Comparison of ENCODE assay signal across 10 mouse cellular contexts in the genomic region with DNA sequence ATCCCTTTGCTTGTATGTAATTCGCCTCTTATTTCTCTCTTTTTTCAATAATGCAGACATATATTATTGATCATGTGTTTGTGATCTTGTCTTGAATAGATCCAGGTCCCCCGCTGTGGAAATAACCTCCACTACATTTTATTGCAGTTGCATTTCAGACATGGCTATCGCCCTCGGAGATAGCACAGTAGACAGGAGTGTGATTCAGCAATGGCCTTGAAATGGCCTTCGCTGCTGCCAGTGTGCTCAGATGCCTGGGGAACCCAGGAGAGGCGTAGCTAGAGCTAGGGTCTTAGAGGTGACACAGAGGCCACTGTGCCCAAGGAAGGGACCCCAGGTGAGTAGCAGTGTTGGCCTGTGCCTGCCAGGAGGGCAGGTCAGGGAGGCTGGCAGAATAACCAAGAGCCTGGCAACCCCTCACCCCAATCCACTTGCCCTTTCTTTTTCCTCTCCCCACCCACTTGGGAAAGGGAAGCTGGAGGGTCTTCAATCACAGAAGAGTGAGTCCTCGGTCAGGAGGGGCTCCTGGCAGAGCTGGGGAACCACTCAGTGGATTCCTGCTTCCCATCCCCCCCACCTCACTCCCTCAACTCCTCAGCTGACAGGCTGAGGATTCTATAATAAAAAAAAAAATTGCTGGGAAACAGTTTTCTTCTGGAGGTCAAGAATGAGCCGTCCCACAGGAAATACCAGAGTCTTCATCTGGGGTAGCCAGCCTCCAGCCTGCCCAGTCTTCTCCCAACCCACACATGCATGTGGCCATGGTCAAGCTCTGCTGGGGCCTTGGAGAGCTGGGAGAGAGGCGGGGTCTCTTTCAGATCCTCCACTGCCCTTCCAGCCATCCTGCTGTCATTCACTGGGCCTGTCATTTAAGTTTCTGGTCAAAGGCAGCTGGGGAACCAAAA.
DNase-seq lines count a peak whose midpoint lies in the region; ATAC-seq and TF ChIP-seq lines count a peak whose summit lies in the region.
"Had no signal": no experiment of that assay in that cellular context is flagged by ENCODE, and none has a peak within 500 bp of the region (broad histone marks: within the 10 kb centered on the region; RNA-seq: fewer than 3 reads in every experiment).

No protein-coding gene starts in this region.

- H3K36me3 ChIP-seq in midbrain, embryonic 13.5 days, result no peaks in the 10 kb centered on the region
- no peaks in the 10 kb centered on the region for H3K36me3 ChIP-seq in midbrain, embryonic 16.5 days (ENCODE audit: control insufficient read depth, insufficient read depth, low read length)
- no peaks in the 10 kb centered on the region for H3K36me3 ChIP-seq in kidney, postnatal 0 days (ENCODE audit: insufficient read depth, low read length)
- no peaks in the 10 kb centered on the region for H3K36me3 ChIP-seq in neural tube, embryonic 15.5 days

- ATAC-seq in midbrain, embryonic 13.5 days, result no peak
- no peak for ATAC-seq in midbrain, embryonic 16.5 days
- no peak for ATAC-seq in kidney, postnatal 0 days (replicated peaks; ENCODE audit: low FRiP score, low read depth)
- no peak for ATAC-seq in neural tube, embryonic 15.5 days (ENCODE audit: low FRiP score)
- ATAC-seq: activated CD4-positive, CD25-positive, alpha-beta regulatory T cell, adult 4 months had no signal

- TF ChIP-seq CTCF in kidney, postnatal 0 days (IDR thresholded peaks at IDR 0.05; ENCODE audit: low read depth), result no peak

- H3K27me3 ChIP-seq in midbrain, embryonic 13.5 days, result no peaks in the 10 kb centered on the region
- H3K27me3 ChIP-seq in midbrain, embryonic 16.5 days (ENCODE audit: control insufficient read depth, insufficient read depth, low read depth, low read length), result no peaks in the 10 kb centered on the region
- no peaks in the 10 kb centered on the region for H3K27me3 ChIP-seq in kidney, postnatal 0 days (ENCODE audit: insufficient read depth, low read length)
- 0 out of 2 replicates have a peak, but pooled peaks cover 5% of the 10 kb centered on the region for H3K27me3 ChIP-seq in neural tube, embryonic 15.5 days (replicated peaks)

- no peak overlapping the region for H3K4me2 ChIP-seq in midbrain, embryonic 13.5 days (replicated peaks)
- H3K4me2 ChIP-seq in midbrain, embryonic 16.5 days (ENCODE audit: low read length), result no peak overlapping the region
- H3K4me2 ChIP-seq in kidney, postnatal 0 days (ENCODE audit: low read length), result peak overlapping the region; percentile 54
- no peak overlapping the region for H3K4me2 ChIP-seq in neural tube, embryonic 15.5 days

- no peaks in the 10 kb centered on the region for H3K9me3 ChIP-seq in midbrain, embryonic 13.5 days
- no peaks in the 10 kb centered on the region for H3K9me3 ChIP-seq in midbrain, embryonic 16.5 days (replicated peaks; ENCODE audit: control insufficient read depth, low read length, poor library complexity, severe bottlenecking)
- no peaks in the 10 kb centered on the region for H3K9me3 ChIP-seq in kidney, postnatal 0 days (replicated peaks; ENCODE audit: low read length)
- H3K9me3 ChIP-seq in neural tube, embryonic 15.5 days (replicated peaks), result no peaks in the 10 kb centered on the region

- H3K4me1 ChIP-seq in midbrain, embryonic 13.5 days (replicated peaks), result peaks cover 22% of the 10 kb centered on the region; the same call in 1 of the 2 replicates
- H3K4me1 ChIP-seq in midbrain, embryonic 16.5 days (ENCODE audit: control insufficient read depth, insufficient read depth, low read length), result peaks cover 6% of the 10 kb centered on the region; the same call in 1 of the 2 replicates
- peaks cover 12% of the 10 kb centered on the region for H3K4me1 ChIP-seq in kidney, postnatal 0 days (replicated peaks; ENCODE audit: insufficient read depth, low read length)
- H3K4me1 ChIP-seq in neural tube, embryonic 15.5 days, result peaks cover 16% of the 10 kb centered on the region

- WGBS in midbrain, embryonic 13.5 days, result 90% methylated on average over 9 of the region's 9 CpGs
- 83% methylated on average over 9 of the region's 9 CpGs for WGBS in midbrain, embryonic 16.5 days
- WGBS in kidney, postnatal 0 days, result 66% methylated on average over 9 of the region's 9 CpGs
- WGBS in neural tube, embryonic 15.5 days, result 62% methylated on average over 9 of the region's 9 CpGs

- no peak overlapping the region for H3K9ac ChIP-seq in midbrain, embryonic 13.5 days (replicated peaks)
- no peak overlapping the region for H3K9ac ChIP-seq in midbrain, embryonic 16.5 days (ENCODE audit: low read depth, low read length)
- H3K9ac ChIP-seq in kidney, postnatal 0 days (ENCODE audit: low read depth, low read length), result 0 out of 2 replicates have a peak overlapping the region, but pooled peaks have one; percentile 29
- H3K9ac ChIP-seq in neural tube, embryonic 15.5 days (replicated peaks), result no peak overlapping the region

- H3K4me3 ChIP-seq in midbrain, embryonic 13.5 days (replicated peaks), result no peak overlapping the region
- H3K4me3 ChIP-seq in midbrain, embryonic 16.5 days (ENCODE audit: low read depth, low read length), result no peak overlapping the region
- no peak overlapping the region for H3K4me3 ChIP-seq in kidney, postnatal 0 days (replicated peaks; ENCODE audit: low read depth, low read length)
- H3K4me3 ChIP-seq in neural tube, embryonic 15.5 days (replicated peaks), result no peak overlapping the region

- H3K27ac ChIP-seq in midbrain, embryonic 13.5 days, result peak overlapping the region; percentile 35; the same call in 1 of the 2 replicates
- no peak overlapping the region for H3K27ac ChIP-seq in midbrain, embryonic 16.5 days (ENCODE audit: low read length)
- peak overlapping the region; percentile 78; the same call in 1 of the 2 replicates for H3K27ac ChIP-seq in kidney, postnatal 0 days
- peak overlapping the region; percentile 60; the same call in 1 of the 2 replicates for H3K27ac ChIP-seq in neural tube, embryonic 15.5 days (replicated peaks)

- peak; percentile 94 for DNase-seq in heart, adult 11 months
- no peak for DNase-seq in heart, adult 9 months (ENCODE audit: low spot score in 2 of 2)
- DNase-seq in kidney, postnatal 0 days (ENCODE audit: low spot score), result peak; percentile 67
- DNase-seq in frontal cortex, postnatal 36 days (ENCODE audit: low spot score in 2 of 2), result no peak
- no peak for DNase-seq in embryo, embryonic 11 days
- DNase-seq: gastrocnemius, postnatal 25 days had no signal

Comparison
In these comparisons a context has a peak if more than half of its experiments do, and no peak if none do; other contexts are left out.
1. DNase-seq: peak in heart, adult 11 months (single experiment) and kidney, postnatal 0 days (single experiment); none in heart, adult 9 months (0 of 2), frontal cortex, postnatal 36 days (0 of 2) and embryo, embryonic 11 days (single experiment).